Mouse (Mus musculus) testis, adult 2 months (tissue): Measurements from ENCODE around the gene Zfp983. TPM values are rescaled to one million over a fixed set of nuclear protein-coding genes. Genes with fewer than 3 reads are reported as not detected.
"Not testable (repeated sequence)": the region's sequence is repeated elsewhere in the genome, so short reads cannot be mapped to it uniquely, and the experiment has no call there.

ENCODE experiments used
- H3K27ac ChIP-seq: fragments of 200-500 bp; 2 replicates; pipeline ENCODE4 v1.5.1; 2012; ENCODE audit warnings: low read depth, low read length; ENCODE audit not compliant: control insufficient read depth, insufficient read depth
- H3K27me3 ChIP-seq: fragments of 200-500 bp; 2 replicates; pipeline ENCODE4 v1.6.1; 2012; ENCODE audit warnings: mild to moderate bottlenecking, low read length, moderate library complexity; ENCODE audit not compliant: control insufficient read depth, insufficient read depth
- H3K36me3 ChIP-seq: fragments of 200-500 bp; 2 replicates; pipeline ENCODE4 v1.6.1; 2012; ENCODE audit warnings: mild to moderate bottlenecking, low read length; ENCODE audit not compliant: control insufficient read depth, insufficient read depth
- H3K4me1 ChIP-seq: fragments of 200-500 bp; 2 replicates; pipeline ENCODE4 v1.6.1; 2012; ENCODE audit warnings: low read length; ENCODE audit not compliant: control insufficient read depth, insufficient read depth
- H3K4me3 ChIP-seq: fragments of 200-500 bp; 2 replicates; pipeline ENCODE4 v1.5.1; 2012; ENCODE audit warnings: low read depth, mild to moderate bottlenecking, low read length, moderate library complexity, mixed read lengths; ENCODE audit not compliant: control insufficient read depth
- CTCF ChIP-seq: fragments of 200-500 bp; IDR thresholded peaks from 2 replicates; pipeline ENCODE4 v1.5.1; 2012; ENCODE audit warnings: low read depth, mild to moderate bottlenecking, inconsistent platforms, low read length, moderate library complexity; ENCODE audit not compliant: control insufficient read depth, insufficient read depth, insufficient replicate concordance
- POLR2A ChIP-seq: fragments of 200-500 bp; IDR thresholded peaks from 2 replicates; pipeline ENCODE4 v1.6.1; 2012; ENCODE audit warnings: low read depth, mild to moderate bottlenecking, inconsistent platforms, low read length, moderate library complexity; ENCODE audit not compliant: control insufficient read depth
- polyA plus RNA-seq: library from polyadenylated mRNA; depleted of rRNA; stranded (reverse); fragments of >200 nt; gene quantifications from 2 replicates; pipeline ENCODE4 v1.2.3, GENCODE M21; 2012; rRNA removed

Zfp983 gene
- polyA plus RNA-seq, result 0.12 and 0.14 TPM in 2 replicates

GRCm38 (mm10) chr17:21650364-21650907 is at the start of gene Zfp983:
Gene Zfp983 (plus strand): TSS chr17:21650624.
- H3K4me1 ChIP-seq, H3K27me3 ChIP-seq, H3K36me3 ChIP-seq: not testable (repeated sequence)
- Histone ChIP-seq H3K4me3 (peak within 1 kb of the TSS; percentile 84), H3K27ac (peak within 1 kb of the TSS; percentile 82)

GRCm38 (mm10) chr17:21616356-21616755 is 34.1 kb upstream of the Zfp983 start:
- H3K4me3 ChIP-seq, result no peak overlapping the region
- H3K27me3 ChIP-seq, result no peaks in the 10 kb centered on the region
- TF ChIP-seq CTCF, result no peak
- H3K4me1 ChIP-seq, result no peaks in the 10 kb centered on the region
- no peaks in the 10 kb centered on the region for H3K36me3 ChIP-seq
- H3K27ac ChIP-seq, result no peak overlapping the region

- Histone ChIP-seq H3K36me3 (no peaks in the 10 kb centered on the region), H3K27ac (no peak overlapping the region), H3K27me3 (no peaks in the 10 kb centered on the region), H3K4me3 (no peak overlapping the region), H3K4me1 (no peaks in the 10 kb centered on the region)
- TF ChIP-seq CTCF (no peak), POLR2A (no peak)
Observed at GRCm38 (mm10) chr17:21617352-21617751, 33.1 kb upstream of the Zfp983 start.

- no peak overlapping the region for H3K4me3 ChIP-seq
- H3K36me3 ChIP-seq, result no peaks in the 10 kb centered on the region
- H3K27ac ChIP-seq, result no peak overlapping the region
- H3K27me3 ChIP-seq, result no peaks in the 10 kb centered on the region
- TF ChIP-seq CTCF (no peak), POLR2A (no peak)
- no peaks in the 10 kb centered on the region for H3K4me1 ChIP-seq
Observed at GRCm38 (mm10) chr17:21623647-21624046, 26.8 kb upstream of the Zfp983 start.

- not testable (repeated sequence) for H3K4me1 ChIP-seq, H3K27me3 ChIP-seq, H3K27ac ChIP-seq, H3K36me3 ChIP-seq, H3K4me3 ChIP-seq
Observed at GRCm38 (mm10) chr17:21635758-21636157, 14.7 kb upstream of the Zfp983 start.

- H3K27ac ChIP-seq, result no peak overlapping the region
- no peak overlapping the region for H3K4me3 ChIP-seq
- no peaks in the 10 kb centered on the region for H3K36me3 ChIP-seq
- no peaks in the 10 kb centered on the region for H3K4me1 ChIP-seq
- H3K27me3 ChIP-seq, result no peaks in the 10 kb centered on the region
- TF ChIP-seq CTCF (no peak), POLR2A (no peak)
Observed at GRCm38 (mm10) chr17:21648791-21649190, 1.6 kb upstream of the Zfp983 start.

- no peaks in the 10 kb centered on the region for H3K36me3 ChIP-seq
- peak overlapping the region; percentile 66; the same call in 1 of the 2 replicates for H3K27ac ChIP-seq
- peak overlapping the region; percentile 38 for H3K4me3 ChIP-seq
- TF ChIP-seq POLR2A (no peak), CTCF (no peak)
- no peaks in the 10 kb centered on the region for H3K4me1 ChIP-seq
- H3K27me3 ChIP-seq, result no peaks in the 10 kb centered on the region
Observed at GRCm38 (mm10) chr17:21649936-21650335, 488 bp upstream of the Zfp983 start.

- not testable (repeated sequence) for H3K4me1 ChIP-seq, H3K36me3 ChIP-seq, H3K27ac ChIP-seq, H3K27me3 ChIP-seq
- peak overlapping the region; percentile 65; the same call in 1 of the 2 replicates for H3K4me3 ChIP-seq
Observed at GRCm38 (mm10) chr17:21678826-21679225, 28.4 kb downstream of the Zfp983 start.
